Mouse (Mus musculus) megakaryocyte, embryonic 14.5 days (primary cell): ENCODE results near the gene St3gal2.

Source experiments
- FLI1 ChIP-seq: IDR thresholded peaks from 2 replicates; pipeline ENCODE4 v1.6.1; 2012; ENCODE audit warnings: low read length, inconsistent platforms, mixed read lengths
- GATA1 ChIP-seq: IDR thresholded peaks from 3 replicates; pipeline ENCODE4 v1.6.1; 2012; ENCODE audit warnings: mixed read lengths, low read length, inconsistent platforms, borderline replicate concordance

DNA sequence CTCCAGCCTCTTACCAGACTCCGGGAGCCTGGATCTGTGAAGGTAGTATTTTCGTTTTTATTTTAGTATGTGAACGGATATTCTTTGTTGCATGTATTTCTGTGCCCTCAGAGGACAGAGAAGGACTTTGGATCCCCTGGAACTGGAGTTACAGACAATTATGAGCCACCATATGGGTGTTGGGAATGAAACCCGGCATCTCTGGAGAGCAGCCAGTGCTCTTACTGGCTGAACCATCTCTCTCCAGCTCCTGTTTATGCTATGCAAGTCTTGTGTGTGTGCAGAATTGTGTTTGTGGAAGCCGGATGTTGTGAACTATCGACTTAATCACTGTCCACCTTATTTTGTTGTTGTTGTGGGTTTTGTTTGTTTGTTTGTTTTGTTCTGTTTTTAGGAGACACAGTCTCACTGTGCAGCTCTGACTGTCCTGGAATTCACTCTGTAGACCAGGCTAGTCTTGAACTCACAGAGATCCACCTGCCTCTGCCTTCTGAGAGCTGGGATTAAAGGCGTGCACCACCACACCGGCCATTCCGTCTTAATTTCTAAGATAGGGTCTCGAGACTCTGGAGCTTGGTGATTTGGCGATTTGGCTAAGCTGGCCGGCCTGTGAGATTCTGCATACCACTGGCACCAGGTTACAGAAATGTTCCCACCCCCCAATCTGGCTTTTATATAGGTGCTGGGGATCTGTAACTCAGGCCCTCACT, 39.5 kb downstream of the St3gal2 start:
- TF ChIP-seq GATA1 (no peak), FLI1 (no peak)
